In the genomic region with DNA sequence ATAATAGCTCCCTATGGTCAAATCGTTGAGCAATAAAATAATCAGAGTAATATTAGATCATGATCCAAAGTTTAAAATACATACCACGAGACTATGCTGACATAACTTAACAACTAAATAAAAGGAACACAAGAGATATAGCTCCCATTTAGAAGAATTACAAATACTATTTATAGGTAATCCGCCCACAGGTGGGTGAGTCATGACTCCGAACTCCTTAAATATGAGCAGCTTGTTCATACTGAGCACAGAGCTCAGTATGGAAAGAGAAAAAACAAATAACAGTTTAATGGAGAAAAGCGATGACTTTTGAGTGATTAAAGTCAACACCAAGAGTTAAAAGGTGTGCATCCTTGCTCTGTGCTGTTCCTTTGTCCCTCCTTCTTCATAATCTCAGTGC, we compare ENCODE assay signal across 20 mouse cellular contexts.
DNase-seq lines count a peak whose midpoint lies in the region; ATAC-seq and TF ChIP-seq lines count a peak whose summit lies in the region.
"Had no signal": no experiment of that assay in that cellular context is flagged by ENCODE, and none has a peak within 500 bp of the region (broad histone marks: within the 10 kb centered on the region; RNA-seq: fewer than 3 reads in every experiment).

No protein-coding gene starts in this region.

- no peaks in the 10 kb centered on the region for H3K27me3 ChIP-seq in stomach, postnatal 0 days (ENCODE audit: control insufficient read depth, insufficient read depth, low read length)
- H3K27me3 ChIP-seq: embryonic facial prominence, embryonic 15.5 days; forebrain, embryonic 15.5 days; heart, embryonic 13.5 days; hindbrain, embryonic 15.5 days had no signal

- no peak overlapping the region for H3K9ac ChIP-seq in stomach, postnatal 0 days (ENCODE audit: low read length)
- H3K9ac ChIP-seq: embryonic facial prominence, embryonic 15.5 days; forebrain, embryonic 15.5 days; heart, embryonic 13.5 days; hindbrain, embryonic 15.5 days had no signal

- peak; percentile 69 to 83 for DNase-seq in frontal cortex, adult 2 months (ENCODE audit: extremely low spot score in 1 of 2, low spot score in 1 of 2)
- no peak for DNase-seq in frontal cortex, postnatal 10 days (ENCODE audit: low spot score in 2 of 2)
- peak; percentile 55 to 62 for DNase-seq in left cerebral cortex, adult 18-20 months (ENCODE audit: low spot score in 2 of 2)
- no peak for DNase-seq in left cerebral cortex, postnatal 4 days
- peak; percentile 81 for DNase-seq in brain, adult 2 months (ENCODE audit: low read depth, low spot score)
- peak; percentile 45 to 62 for DNase-seq in left cerebral cortex, postnatal 14 days (ENCODE audit: low spot score in 2 of 2)
- DNase-seq in stomach, postnatal 0 days (ENCODE audit: low spot score), result no peak
- DNase-seq: adrenal gland, postnatal 10 days; cerebellum, adult 11-12 months; cerebellum, adult 9-10 months; cerebellum, postnatal 25 days; gastrocnemius, postnatal 36 days; heart, adult 11 months; heart, postnatal 36 days had no signal

- WGBS in stomach, postnatal 0 days, result 76% methylated on average over 5 of the region's 5 CpGs

- no peaks in the 10 kb centered on the region for H3K9me3 ChIP-seq in stomach, postnatal 0 days (ENCODE audit: control insufficient read depth, low read length)
- H3K9me3 ChIP-seq: embryonic facial prominence, embryonic 15.5 days; hindbrain, embryonic 15.5 days had no signal

- TF ChIP-seq CTCF in stomach, postnatal 0 days (IDR thresholded peaks at IDR 0.05; ENCODE audit: low read depth), result no peak

- H3K4me3 ChIP-seq in stomach, postnatal 0 days (ENCODE audit: low read depth, low read length), result no peak overlapping the region
- H3K4me3 ChIP-seq: embryonic facial prominence, embryonic 15.5 days; erythroblast, embryonic 14.5 days; forebrain, embryonic 10.5 days; forebrain, embryonic 15.5 days; heart, embryonic 13.5 days; hindbrain, embryonic 15.5 days had no signal

- no peaks in the 10 kb centered on the region for H3K4me1 ChIP-seq in stomach, postnatal 0 days (replicated peaks; ENCODE audit: control insufficient read depth, insufficient read depth)

- no peak overlapping the region for H3K27ac ChIP-seq in stomach, postnatal 0 days (replicated peaks)
- H3K27ac ChIP-seq: embryonic facial prominence, embryonic 15.5 days; forebrain, embryonic 10.5 days; forebrain, embryonic 15.5 days; heart, embryonic 13.5 days; hindbrain, embryonic 15.5 days had no signal

- intact Hi-C loops in left cerebral cortex, postnatal 4 days (cut with DNase I), result no loop called here
- intact Hi-C loops in left cerebral cortex, postnatal 14 days (cut with DNase I), result no loop called here

- TF ChIP-seq EP300 in stomach, postnatal 0 days (optimal IDR thresholded peaks at IDR 0.05), result no peak

- H3K4me2 ChIP-seq in stomach, postnatal 0 days (replicated peaks; ENCODE audit: low read depth), result no peak overlapping the region
- H3K4me2 ChIP-seq: embryonic facial prominence, embryonic 15.5 days; forebrain, embryonic 15.5 days; heart, embryonic 13.5 days; hindbrain, embryonic 15.5 days had no signal

- no peaks in the 10 kb centered on the region; the same call in 1 of the 2 replicates for H3K36me3 ChIP-seq in stomach, postnatal 0 days (ENCODE audit: control insufficient read depth, insufficient read depth, low read length)
- H3K36me3 ChIP-seq: embryonic facial prominence, embryonic 15.5 days; forebrain, embryonic 10.5 days; forebrain, embryonic 15.5 days; hindbrain, embryonic 15.5 days had no signal

- ATAC-seq in stomach, postnatal 0 days (ENCODE audit: low FRiP score, low TSS enrichment), result no peak
- ATAC-seq: forebrain, embryonic 15.5 days had no signal

Comparison
In these comparisons a context has a peak if more than half of its experiments do, and no peak if none do; other contexts are left out.
1. DNase-seq: peak in frontal cortex, adult 2 months (2 of 2), left cerebral cortex, adult 18-20 months (2 of 2), brain, adult 2 months (single experiment) and left cerebral cortex, postnatal 14 days (2 of 2); none in frontal cortex, postnatal 10 days (0 of 2), left cerebral cortex, postnatal 4 days (single experiment) and stomach, postnatal 0 days (single experiment).